Mouse (Mus musculus): ENCODE results near the gene Kpna6.

DNA sequence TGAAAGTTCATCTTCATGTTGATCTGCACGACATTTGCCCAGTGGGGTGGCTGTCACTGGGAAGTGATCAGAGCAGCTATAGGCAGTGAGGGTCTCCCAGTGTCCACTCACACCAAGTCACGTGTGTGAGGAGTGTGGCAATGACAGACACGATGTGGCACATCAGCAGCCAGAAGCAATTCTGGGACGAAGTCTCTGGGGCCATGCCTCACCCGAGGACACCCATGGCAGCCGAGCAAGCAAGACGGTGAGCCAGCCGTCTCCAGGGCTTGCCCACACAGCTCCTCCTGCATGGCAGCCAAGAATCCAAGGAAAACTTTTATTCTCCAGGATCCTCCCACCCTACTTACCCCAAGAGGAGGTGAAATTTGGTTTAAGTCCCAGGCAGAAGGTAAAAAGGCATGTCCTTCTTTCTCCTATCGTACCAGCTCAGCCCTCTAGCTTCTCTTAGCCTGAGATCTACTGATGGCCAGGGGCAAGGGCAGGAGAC lies 56.7 kb downstream of the Kpna6 start:
- TF ChIP-seq POLR2A (IDR thresholded peaks at IDR 0.05; ENCODE audit: borderline replicate concordance, insufficient read depth, low read length) (no peak), CTCF (IDR thresholded peaks at IDR 0.05; ENCODE audit: borderline replicate concordance, insufficient read depth, low read depth, low read length) (no peak)

All from cerebellum, adult 2 months (tissue).